Mouse (Mus musculus): Measurements from ENCODE around the gene Rbpms2.

DNA sequence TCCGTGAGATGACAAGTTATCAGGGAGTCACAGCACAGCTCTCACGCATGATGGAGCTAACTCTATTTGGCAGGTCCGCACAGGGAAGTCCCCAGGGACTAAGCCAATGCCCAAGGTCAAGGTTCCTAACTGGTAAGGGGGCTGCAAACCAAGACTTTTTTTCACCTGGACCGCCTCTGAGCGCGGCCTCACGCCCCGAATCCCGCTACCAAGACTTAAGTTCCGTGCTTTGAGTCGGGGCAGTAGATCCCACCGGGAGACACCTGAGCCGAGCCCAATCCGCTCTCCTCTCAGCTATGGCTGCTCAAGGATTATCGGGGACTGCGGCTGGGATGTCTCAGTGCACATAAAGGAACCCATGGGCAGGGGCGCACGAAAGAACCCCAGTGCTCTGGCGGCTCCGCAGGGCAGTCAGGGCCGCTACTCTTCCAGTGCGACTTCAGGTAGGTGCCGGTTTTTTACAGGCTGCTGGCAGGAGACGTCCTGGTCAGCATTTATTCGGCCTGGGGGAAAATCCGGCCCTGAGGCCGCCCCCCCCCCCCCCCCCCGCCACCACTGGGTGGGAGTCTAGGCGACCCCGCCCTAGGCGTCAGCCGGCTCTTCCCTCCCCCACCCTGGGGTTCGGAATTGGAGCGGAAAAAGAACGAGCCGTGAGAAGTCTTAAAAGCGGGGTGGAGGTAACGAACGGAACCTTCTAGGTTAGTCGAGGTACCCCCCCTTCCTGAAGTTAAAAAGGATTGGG lies at the start of gene Rbpms2:
- TF ChIP-seq CTCF (IDR thresholded peaks at IDR 0.05; ENCODE audit: low read depth, low read length) (no peak), POLR2A (IDR thresholded peaks at IDR 0.05; ENCODE audit: extremely low read depth, insufficient read depth, low read length) (no peak)

All from liver, adult 2 months (tissue).